Mouse (Mus musculus) common myeloid progenitor, adult 5-6 weeks (primary cell): ENCODE results near the gene Mrpl58. TPM values are rescaled to one million over a fixed set of nuclear protein-coding genes. Genes with fewer than 3 reads are reported as not detected.
"Not testable (repeated sequence)": the region's sequence is repeated elsewhere in the genome, so short reads cannot be mapped to it uniquely, and the experiment has no call there.

Experiments used
- ATAC-seq: replicated peaks from 2 replicates; pipeline ENCODE4 v1.8.0; 2016; ENCODE audit warnings: low read depth, mild to moderate bottlenecking, moderate TSS enrichment, inconsistent platforms; ENCODE audit not compliant: poor library complexity, severe bottlenecking
- total RNA-seq: library from RNA; stranded (forward); fragments of 200-1000, 187-1606 nt; gene quantifications from 2 replicates; pipeline ENCODE4 v1.2.3, GENCODE M21; 2017

Gene Mrpl58
- total RNA-seq, 1 experiment from 2014 or later: 67.7 TPM

DNA sequence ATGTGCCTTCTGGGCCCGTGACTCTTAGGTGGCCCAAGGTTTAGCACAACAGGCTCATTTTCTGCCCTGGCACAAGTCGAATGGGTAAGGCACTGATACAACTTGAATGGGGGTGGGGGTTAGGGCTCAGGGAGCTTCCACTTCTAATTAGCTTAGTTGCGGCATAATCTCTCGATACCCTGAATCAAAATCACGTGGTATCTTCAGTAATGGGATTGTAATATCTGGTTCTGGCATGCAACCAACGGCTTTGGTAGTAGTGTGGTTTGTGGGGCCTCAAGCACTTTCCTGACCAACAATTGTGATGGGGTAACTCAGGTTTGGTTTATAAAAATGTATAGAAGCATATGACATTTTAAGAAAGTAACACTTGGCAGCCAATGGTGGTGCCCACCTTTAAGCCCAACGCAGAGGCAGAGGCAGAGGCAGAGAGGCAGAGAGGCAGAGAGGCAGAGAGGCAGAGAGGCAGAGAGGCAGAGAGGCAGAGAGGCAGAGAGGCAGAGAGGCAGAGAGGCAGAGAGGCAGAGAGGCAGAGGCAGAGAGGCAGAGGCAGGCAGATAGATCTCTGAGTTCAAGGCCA is 48.8 kb downstream of the Mrpl58 start:
- peak; percentile 27; the same call in 1 of the 2 replicates for ATAC-seq

GRCm38 (mm10) chr11:115453306-115453705 is 49.8 kb downstream of the Mrpl58 start:
- ATAC-seq: no peak

- ATAC-seq: not testable (repeated sequence)
Observed at GRCm38 (mm10) chr11:115454822-115455221, 51.3 kb downstream of the Mrpl58 start.

GRCm38 (mm10) chr11:115455619-115456018 is 52.1 kb downstream of the Mrpl58 start:
- ATAC-seq: no peak

- ATAC-seq: no peak
Observed at GRCm38 (mm10) chr11:115456182-115456581, 52.6 kb downstream of the Mrpl58 start.

DNA sequence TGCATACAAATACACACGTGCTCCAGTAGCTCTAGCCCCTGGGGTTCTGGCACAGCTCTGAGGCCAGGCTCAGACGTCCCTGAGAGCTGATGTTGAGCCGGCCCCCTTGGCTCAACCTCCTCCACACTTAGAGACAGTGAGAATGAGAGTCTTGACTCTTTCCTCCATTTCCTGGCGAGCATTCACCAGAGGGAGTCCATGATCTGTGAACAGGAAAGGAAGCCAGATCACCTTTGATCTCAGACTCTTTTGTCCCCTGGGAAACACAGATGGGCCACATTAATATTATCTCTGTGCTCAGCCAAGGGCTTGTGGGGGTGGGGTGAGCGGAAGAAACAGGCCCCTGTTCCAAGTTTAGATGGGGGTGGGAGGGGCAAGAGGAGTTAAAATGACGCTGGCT is 53.9 kb downstream of the Mrpl58 start:
- ATAC-seq: no peak

DNA sequence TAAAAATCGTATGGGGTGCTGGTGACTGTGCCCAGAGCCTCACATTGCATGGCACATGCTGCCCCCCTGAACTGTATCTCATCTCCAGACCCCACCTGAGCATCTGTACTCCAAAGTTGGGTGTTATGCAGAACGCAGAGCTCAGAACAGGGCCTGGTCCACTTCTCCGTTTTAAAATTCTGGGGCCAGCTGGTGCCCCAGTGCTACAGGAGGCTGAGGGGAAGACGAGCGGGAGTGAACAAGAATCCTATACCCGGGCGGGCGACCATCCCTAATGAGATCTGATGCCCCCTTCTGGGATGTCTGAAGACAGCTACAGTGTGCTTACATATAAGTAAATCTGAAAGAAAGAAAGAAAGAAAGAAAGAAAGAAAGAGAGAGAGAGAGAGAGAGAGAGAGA is 57.4 kb downstream of the Mrpl58 start:
- no peak for ATAC-seq

GRCm38 (mm10) chr11:115461846-115462242 is 58.3 kb downstream of the Mrpl58 start:
- ATAC-seq: no peak

Other genes with a start within 250 kb of the Mrpl58 start
- gene Slc9a3r1, start 240.4 kb upstream of the Mrpl58 start, total RNA-seq: 45.5 and 53.4 TPM in 2 replicates
- 2.2 and 3.7 TPM in 2 replicates for gene Tmem104, start 216.3 kb upstream of the Mrpl58 start, total RNA-seq
- gene Nat9, start 215.9 kb upstream of the Mrpl58 start, total RNA-seq: 17.2 and 19.7 TPM in 2 replicates
- not detected in 2 replicates for gene Grin2c, start 136.5 kb upstream of the Mrpl58 start, total RNA-seq
- gene Fdxr, start 126.7 kb upstream of the Mrpl58 start, total RNA-seq: 21.5 and 29.1 TPM in 2 replicates
- 0.73 and 1.6 TPM in 2 replicates for gene Fads6, start 106.1 kb upstream of the Mrpl58 start, total RNA-seq
- not detected in 2 replicates for gene Otop2, start 96.6 kb upstream of the Mrpl58 start, total RNA-seq
- gene Ush1g, start 81.7 kb upstream of the Mrpl58 start, total RNA-seq: not detected in 2 replicates
- gene Otop3, start 69.0 kb upstream of the Mrpl58 start, total RNA-seq: not detected in 2 replicates
- 1.9 TPM in 1 of 2 replicates, not detected in the other for gene Hid1, start 36.0 kb upstream of the Mrpl58 start, total RNA-seq
- gene Cdr2l, start 21.8 kb upstream of the Mrpl58 start, total RNA-seq: 0.18 TPM in 1 of 2 replicates, not detected in the other
- 531 and 684 TPM in 2 replicates for gene Atp5h, start 16.2 kb downstream of the Mrpl58 start, total RNA-seq
- 12.3 and 15.4 TPM in 2 replicates for gene Kctd2, start 16.4 kb downstream of the Mrpl58 start, total RNA-seq
- not detected in 2 replicates for gene Trim80, start 36.8 kb downstream of the Mrpl58 start, total RNA-seq
- not detected in 2 replicates for gene Slc16a5, start 58.7 kb downstream of the Mrpl58 start, total RNA-seq
- gene Armc7, start 71.9 kb downstream of the Mrpl58 start, total RNA-seq: 4.2 and 6.5 TPM in 2 replicates
- 92.2 and 98.6 TPM in 2 replicates for gene Nt5c, start 88.1 kb downstream of the Mrpl58 start, total RNA-seq
- 152 and 171 TPM in 2 replicates for gene Jpt1, start 110.6 kb downstream of the Mrpl58 start, total RNA-seq
- gene Sumo2, start 132.5 kb downstream of the Mrpl58 start, total RNA-seq: 592 and 605 TPM in 2 replicates
- gene Nup85, start 160.7 kb downstream of the Mrpl58 start, total RNA-seq: 147 and 175 TPM in 2 replicates
- 31.7 and 39.0 TPM in 2 replicates for gene Mrps7, start 200.2 kb downstream of the Mrpl58 start, total RNA-seq
- gene Gga3, start 200.3 kb downstream of the Mrpl58 start, total RNA-seq: 21.3 and 38.2 TPM in 2 replicates
- 20.3 and 26.9 TPM in 2 replicates for gene Mif4gd, start 209.2 kb downstream of the Mrpl58 start, total RNA-seq
- 22.3 and 28.1 TPM in 2 replicates for gene Slc25a19, start 224.5 kb downstream of the Mrpl58 start, total RNA-seq